Mouse (Mus musculus): ENCODE results near the gene 4930432M17Rik. TPM values are rescaled to one million over a fixed set of nuclear protein-coding genes. Genes with fewer than 3 reads are reported as not detected.

Gene 4930432M17Rik
- polyA plus RNA-seq, 1 experiment from 2014 or later, result not detected

DNA sequence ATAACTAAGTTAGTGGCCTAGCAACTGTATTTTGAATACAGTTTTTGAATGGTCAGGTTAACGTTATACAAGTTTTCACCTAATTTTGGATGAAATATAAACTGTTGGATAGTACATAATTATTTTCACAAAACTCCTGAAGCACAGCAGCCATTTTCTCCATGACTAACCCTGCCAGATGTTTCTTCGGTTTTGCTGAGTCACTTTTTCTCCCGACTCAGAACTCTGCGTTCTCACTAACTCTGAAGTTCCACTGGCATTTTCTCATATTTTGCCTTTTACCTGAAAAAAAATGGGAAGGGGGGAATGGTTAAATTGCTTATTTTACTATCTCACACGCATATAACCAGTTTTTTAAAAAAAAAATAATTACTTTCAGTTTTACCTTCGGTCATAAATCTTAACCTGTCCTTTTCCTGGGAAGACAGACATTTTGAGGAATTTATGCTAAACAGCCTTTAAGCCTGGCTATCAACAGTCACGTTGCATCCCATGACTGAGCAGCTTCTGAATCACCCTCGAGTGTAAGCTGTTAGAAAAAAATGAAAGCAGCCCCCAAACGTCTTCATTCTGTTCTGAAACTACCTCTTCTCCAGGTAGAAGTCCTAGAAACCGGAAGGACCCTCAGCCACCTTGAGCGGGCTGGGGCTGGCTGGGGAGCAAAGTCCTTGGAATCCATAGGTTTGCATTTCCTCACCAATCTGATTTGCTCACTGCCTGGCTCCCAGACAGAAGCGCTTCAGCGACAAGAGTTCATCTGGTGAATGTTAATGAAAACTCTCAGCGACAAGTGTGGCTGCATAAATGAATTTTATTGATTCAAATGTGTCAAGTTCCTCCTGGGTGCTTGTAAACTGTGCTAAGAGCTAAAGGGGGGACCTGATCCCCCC lies 50.5 kb downstream of the 4930432M17Rik start:
- Histone ChIP-seq H3K4me3 (ENCODE audit: low read depth, low read length) (no peak overlapping the region), H3K27ac (ENCODE audit: low read depth, low read length) (no peak overlapping the region), H3K4me1 (ENCODE audit: control insufficient read depth, insufficient read depth, low read length) (peaks cover 20% of the 10 kb centered on the region), H3K27me3 (ENCODE audit: control insufficient read depth, insufficient read depth, low read length) (peaks cover 25% of the 10 kb centered on the region), H3K4me2 (no peak overlapping the region), H3K9ac (ENCODE audit: low read length) (no peak overlapping the region), H3K36me3 (ENCODE audit: control insufficient read depth, insufficient read depth, low read length) (no peaks in the 10 kb centered on the region), H3K9me3 (ENCODE audit: control insufficient read depth, low read length) (no peaks in the 10 kb centered on the region)
- DNase-seq (ENCODE audit: low spot score, missing footprints) (peak; percentile 87), ATAC-seq (ENCODE audit: low FRiP score) (0 out of 2 replicates have a peak, but pooled peaks have one; percentile 10)
- WGBS, result 53% methylated on average over 14 of the region's 14 CpGs

DNA sequence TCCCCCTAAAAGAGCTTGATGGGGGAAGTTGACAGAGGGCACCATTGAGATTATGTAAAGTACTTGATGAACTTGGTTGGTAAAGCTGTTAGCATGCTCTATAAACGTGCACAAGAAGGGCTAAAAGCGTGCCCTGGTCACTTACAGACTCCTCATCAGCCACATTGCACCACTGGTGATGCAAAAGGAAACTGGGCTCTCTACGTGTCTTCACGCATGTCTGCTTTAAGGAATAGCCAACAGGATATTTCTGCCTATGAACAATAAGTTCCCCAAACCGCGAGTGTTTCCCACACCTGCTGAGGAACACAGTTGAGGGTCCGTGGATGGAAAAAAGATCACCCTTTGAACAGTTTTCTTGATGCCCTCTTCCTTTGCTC lies 51.1 kb downstream of the 4930432M17Rik start:
- ATAC-seq (ENCODE audit: low FRiP score), result no peak
- Histone ChIP-seq H3K4me1 (ENCODE audit: control insufficient read depth, insufficient read depth, low read length) (peaks cover 20% of the 10 kb centered on the region), H3K36me3 (ENCODE audit: control insufficient read depth, insufficient read depth, low read length) (no peaks in the 10 kb centered on the region), H3K27ac (ENCODE audit: low read depth, low read length) (no peak overlapping the region), H3K9ac (ENCODE audit: low read length) (no peak overlapping the region), H3K4me2 (no peak overlapping the region), H3K9me3 (ENCODE audit: control insufficient read depth, low read length) (no peaks in the 10 kb centered on the region), H3K27me3 (ENCODE audit: control insufficient read depth, insufficient read depth, low read length) (peaks cover 25% of the 10 kb centered on the region), H3K4me3 (ENCODE audit: low read depth, low read length) (no peak overlapping the region)
- DNase-seq (ENCODE audit: low spot score, missing footprints), result no peak
- WGBS, result 57% methylated on average over 7 of the region's 7 CpGs

DNA sequence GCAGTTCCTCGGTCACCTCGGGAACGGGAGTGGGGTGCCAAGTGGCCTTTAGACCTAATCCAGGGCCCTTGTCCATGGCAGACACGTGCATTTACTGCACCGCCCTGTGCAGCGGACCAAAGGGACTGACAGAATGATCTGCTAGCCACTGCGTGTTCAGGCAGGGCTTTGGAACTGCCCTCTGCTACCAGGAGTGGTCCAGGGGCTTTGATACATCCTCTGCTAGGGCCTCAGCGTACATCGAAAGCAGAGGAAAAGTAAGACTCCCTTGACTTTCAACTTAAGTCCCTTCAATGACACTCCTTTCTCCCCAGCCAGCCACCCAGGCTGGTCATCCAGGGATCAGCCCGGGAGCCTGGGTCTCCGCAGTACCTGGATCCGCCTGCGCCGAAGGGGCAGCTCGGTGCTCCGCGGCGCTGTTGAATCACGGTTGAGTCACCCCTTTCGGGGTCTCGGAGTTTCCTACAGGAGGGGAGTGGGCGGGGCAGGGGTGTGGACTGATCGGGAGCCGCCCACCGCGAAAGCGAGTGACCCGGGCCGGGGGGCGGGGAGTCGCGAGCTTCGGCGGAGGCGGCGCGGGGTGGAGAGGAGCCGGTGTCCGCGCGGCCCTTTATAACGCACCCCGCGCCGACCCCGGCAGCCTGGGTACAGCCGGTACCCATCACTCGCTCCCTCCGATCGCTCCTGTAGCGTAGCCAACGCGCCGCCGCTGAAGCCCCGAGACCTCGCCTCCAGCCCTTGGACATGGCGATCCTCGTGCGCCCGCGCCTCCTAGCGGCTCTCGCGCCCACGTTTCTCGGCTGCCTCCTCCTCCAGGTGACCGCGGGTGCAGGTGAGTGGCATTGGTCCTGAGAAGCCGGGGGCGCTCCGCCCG lies 52.6 kb downstream of the 4930432M17Rik start, which contains the start of gene F3:
Gene F3, plus strand, starts transcription at position 567 of the 874 bp plus-strand sequence.
- ATAC-seq (ENCODE audit: low FRiP score), result peak; percentile 92
- Histone ChIP-seq H3K27me3 (ENCODE audit: control insufficient read depth, insufficient read depth, low read length) (peaks cover 25% of the 10 kb centered on the region), H3K36me3 (ENCODE audit: control insufficient read depth, insufficient read depth, low read length) (no peaks in the 10 kb centered on the region), H3K27ac (ENCODE audit: low read depth, low read length) (no peak within 1 kb of the TSS), H3K9me3 (ENCODE audit: control insufficient read depth, low read length) (no peaks in the 10 kb centered on the region), H3K4me3 (ENCODE audit: low read depth, low read length) (peak within 1 kb of the TSS; percentile 62), H3K4me1 (ENCODE audit: control insufficient read depth, insufficient read depth, low read length) (peaks cover 20% of the 10 kb centered on the region), H3K9ac (ENCODE audit: low read length) (peak within 1 kb of the TSS; percentile 57), H3K4me2 (peak within 1 kb of the TSS; percentile 85)
- under 1% methylated on average over 73 of the region's 73 CpGs for WGBS
- peak; percentile 97 for DNase-seq (ENCODE audit: low spot score, missing footprints)

- peak overlapping the region; percentile 85 for H3K4me2 ChIP-seq
- peak overlapping the region; percentile 57; the same call in 1 of the 2 replicates for H3K9ac ChIP-seq (ENCODE audit: low read length)
- H3K27me3 ChIP-seq (ENCODE audit: control insufficient read depth, insufficient read depth, low read length), result peaks cover 25% of the 10 kb centered on the region
These were observed 53.5 kb downstream of the 4930432M17Rik start for GRCm38 (mm10) chr3:121723968-121724524.

DNA sequence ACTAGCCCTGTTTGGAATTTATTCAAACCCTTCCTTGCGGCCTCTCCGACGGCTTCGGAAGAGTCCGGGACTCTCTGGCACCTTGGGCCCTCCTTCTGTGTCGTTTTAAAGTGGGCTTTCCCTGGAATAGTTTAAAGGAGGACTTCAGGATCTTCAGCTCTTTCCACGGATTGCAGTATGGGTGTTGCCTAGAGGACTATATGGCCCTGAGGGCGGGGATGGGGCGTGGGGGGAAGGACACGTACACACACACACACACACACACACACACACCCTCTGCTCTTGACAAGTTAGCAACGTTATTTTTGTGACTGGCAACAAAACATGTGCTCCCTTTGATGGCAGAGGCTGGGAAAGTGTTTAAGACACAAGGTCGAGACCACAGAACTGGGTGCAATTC lies 54.0 kb downstream of the 4930432M17Rik start:
- no peak overlapping the region for H3K27ac ChIP-seq (ENCODE audit: low read depth, low read length)
- WGBS, result 45% methylated on average over 12 of the region's 12 CpGs
- peaks cover 20% of the 10 kb centered on the region for H3K4me1 ChIP-seq (ENCODE audit: control insufficient read depth, insufficient read depth, low read length)
- no peak for ATAC-seq (ENCODE audit: low FRiP score)
- no peak overlapping the region; the same call in 1 of the 2 replicates for H3K4me2 ChIP-seq
- no peak overlapping the region for H3K4me3 ChIP-seq (ENCODE audit: low read depth, low read length)
- no peak for DNase-seq (ENCODE audit: low spot score, missing footprints)
- H3K36me3 ChIP-seq (ENCODE audit: control insufficient read depth, insufficient read depth, low read length), result no peaks in the 10 kb centered on the region
- H3K27me3 ChIP-seq (ENCODE audit: control insufficient read depth, insufficient read depth, low read length), result peaks cover 25% of the 10 kb centered on the region
- no peaks in the 10 kb centered on the region for H3K9me3 ChIP-seq (ENCODE audit: control insufficient read depth, low read length)
- H3K9ac ChIP-seq (ENCODE audit: low read length), result no peak overlapping the region

More at GRCm38 (mm10) chr3:121723968-121724524, 53.5 kb downstream of the 4930432M17Rik start:
- peaks cover 20% of the 10 kb centered on the region for H3K4me1 ChIP-seq (ENCODE audit: control insufficient read depth, insufficient read depth, low read length)
- no peaks in the 10 kb centered on the region for H3K36me3 ChIP-seq (ENCODE audit: control insufficient read depth, insufficient read depth, low read length)
- H3K9me3 ChIP-seq (ENCODE audit: control insufficient read depth, low read length), result no peaks in the 10 kb centered on the region
- H3K27ac ChIP-seq (ENCODE audit: low read depth, low read length), result no peak overlapping the region
- no peak for ATAC-seq (ENCODE audit: low FRiP score)
- no peak for DNase-seq (ENCODE audit: low spot score, missing footprints)
- WGBS, result 8% methylated on average over 20 of the region's 20 CpGs
- peak overlapping the region; percentile 62 for H3K4me3 ChIP-seq (ENCODE audit: low read depth, low read length)

DNA sequence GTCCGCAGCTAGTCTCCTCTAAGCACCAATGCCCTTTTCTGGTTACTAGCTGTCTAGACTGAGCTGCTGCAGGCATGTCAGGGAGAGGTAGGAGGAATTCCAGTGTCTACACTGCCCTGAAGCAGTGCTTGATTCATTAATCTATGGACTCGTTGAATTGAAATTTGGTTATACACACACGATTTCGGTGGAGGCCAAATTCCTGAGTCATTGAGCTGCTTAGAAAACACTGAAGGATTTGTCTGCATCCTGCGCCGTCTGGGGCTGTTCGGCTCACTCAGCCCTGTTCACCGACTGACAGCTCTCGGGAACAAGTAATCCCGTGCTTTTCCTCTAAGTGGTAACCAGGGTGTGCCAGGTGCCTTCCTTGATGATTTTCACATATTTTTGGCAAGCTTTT lies 55.1 kb downstream of the 4930432M17Rik start:
- ATAC-seq (ENCODE audit: low FRiP score), result no peak
- 81% methylated on average over 10 of the region's 10 CpGs for WGBS
- peaks cover 25% of the 10 kb centered on the region for H3K27me3 ChIP-seq (ENCODE audit: control insufficient read depth, insufficient read depth, low read length)
- no peak overlapping the region for H3K27ac ChIP-seq (ENCODE audit: low read depth, low read length)
- H3K9ac ChIP-seq (ENCODE audit: low read length), result no peak overlapping the region
- no peaks in the 10 kb centered on the region for H3K9me3 ChIP-seq (ENCODE audit: control insufficient read depth, low read length)
- no peaks in the 10 kb centered on the region for H3K36me3 ChIP-seq (ENCODE audit: control insufficient read depth, insufficient read depth, low read length)
- DNase-seq (ENCODE audit: low spot score, missing footprints), result no peak
- no peak overlapping the region for H3K4me2 ChIP-seq
- no peak overlapping the region for H3K4me3 ChIP-seq (ENCODE audit: low read depth, low read length)
- H3K4me1 ChIP-seq (ENCODE audit: control insufficient read depth, insufficient read depth, low read length), result peaks cover 20% of the 10 kb centered on the region

DNA sequence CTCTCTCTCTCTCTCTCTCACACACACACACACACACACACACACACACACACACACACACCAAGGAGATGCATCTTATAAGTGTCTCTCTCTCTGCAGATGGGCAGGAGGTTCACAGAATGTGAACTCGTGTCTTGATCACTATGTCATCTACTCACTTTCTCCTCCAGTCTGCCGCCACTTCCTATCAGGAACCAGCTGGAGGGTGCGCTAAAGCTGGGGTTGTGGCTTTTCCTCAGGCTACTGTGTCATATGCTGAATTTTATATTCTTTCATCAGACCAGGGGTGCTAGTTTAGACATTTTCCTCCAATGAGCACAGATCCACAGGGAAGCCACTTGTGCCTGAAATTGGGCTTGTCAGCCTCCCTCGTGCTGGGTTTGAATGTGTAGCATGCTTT lies 59.1 kb downstream of the 4930432M17Rik start:
- H3K9ac ChIP-seq (ENCODE audit: low read length), result no peak overlapping the region
- DNase-seq (ENCODE audit: low spot score, missing footprints) (no peak), ATAC-seq (ENCODE audit: low FRiP score) (no peak)
- no peaks in the 10 kb centered on the region for H3K4me1 ChIP-seq (ENCODE audit: control insufficient read depth, insufficient read depth, low read length)
- 79% methylated on average over 4 of the region's 4 CpGs for WGBS
- peaks cover 4% of the 10 kb centered on the region; the same call in 1 of the 2 replicates for H3K27me3 ChIP-seq (ENCODE audit: control insufficient read depth, insufficient read depth, low read length)
- H3K36me3 ChIP-seq (ENCODE audit: control insufficient read depth, insufficient read depth, low read length), result no peaks in the 10 kb centered on the region
- no peak overlapping the region for H3K4me2 ChIP-seq
- no peak overlapping the region for H3K27ac ChIP-seq (ENCODE audit: low read depth, low read length)
- no peak overlapping the region for H3K4me3 ChIP-seq (ENCODE audit: low read depth, low read length)
- no peaks in the 10 kb centered on the region for H3K9me3 ChIP-seq (ENCODE audit: control insufficient read depth, low read length)
